Mouse (Mus musculus) megakaryocyte, embryonic 14.5 days (primary cell): ENCODE results near the gene Gm21969.

Experiments used
- FLI1 ChIP-seq: IDR thresholded peaks from 2 replicates; pipeline ENCODE4 v1.6.1; 2012; ENCODE audit warnings: low read length, inconsistent platforms, mixed read lengths
- GATA1 ChIP-seq: IDR thresholded peaks from 3 replicates; pipeline ENCODE4 v1.6.1; 2012; ENCODE audit warnings: mixed read lengths, low read length, inconsistent platforms, borderline replicate concordance

DNA sequence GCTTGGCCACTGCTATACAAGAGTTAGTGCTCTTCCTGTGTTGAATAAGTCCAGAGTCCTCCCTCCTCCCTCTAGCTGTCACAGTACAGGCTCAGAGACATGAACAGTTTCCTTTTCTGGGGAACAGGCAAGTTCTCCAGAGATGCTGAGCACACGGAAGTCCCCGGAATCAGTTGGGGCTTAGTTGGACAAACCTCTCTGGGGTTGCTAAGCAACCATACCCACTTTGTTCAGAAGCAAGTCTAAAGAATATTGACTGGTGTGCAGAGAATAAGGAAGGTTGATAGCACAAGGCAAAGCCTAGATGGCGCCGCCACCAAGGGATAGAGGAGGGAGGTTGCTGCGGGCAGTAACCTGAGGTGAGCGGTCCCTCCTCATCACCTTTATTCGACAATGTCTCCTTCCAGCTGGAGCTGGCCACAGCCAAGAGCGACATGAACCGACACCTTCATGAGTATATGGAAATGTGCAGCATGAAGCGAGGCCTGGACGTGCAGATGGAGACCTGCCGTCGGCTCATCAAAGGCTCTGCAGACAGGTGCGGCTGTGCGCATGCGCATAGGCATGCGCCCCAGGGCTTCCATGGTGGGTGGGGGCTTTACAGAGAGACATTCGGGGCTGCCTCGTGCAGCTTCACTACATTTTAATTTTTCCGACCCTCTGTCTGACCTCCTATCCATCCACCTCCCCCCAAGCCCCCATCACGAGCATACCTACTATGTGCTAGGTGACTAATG, 11.7 kb downstream of the Gm21969 start:
- TF ChIP-seq GATA1 (no peak), FLI1 (no peak)
